Mouse (Mus musculus): ENCODE measurements around the gene Bad.

GRCm38 (mm10) chr19:6932018-6932417 lies 9.6 kb upstream of the Bad start:
- no peak for TF ChIP-seq CTCF (IDR thresholded peaks at IDR 0.05; ENCODE audit: extremely low read depth, insufficient read depth, low read length)
- no peak for TF ChIP-seq POLR2A (IDR thresholded peaks at IDR 0.05; ENCODE audit: extremely low read depth, insufficient read depth, low read length)
